16 mouse cellular contexts compared by ENCODE assay signal in genomic region chr6:142558076-142558475, GRCm38 (mm10). TPM values are rescaled to one million over a fixed set of nuclear protein-coding genes. Genes with fewer than 3 reads are reported as not detected.
DNase-seq lines count a peak whose midpoint lies in the region; ATAC-seq and TF ChIP-seq lines count a peak whose summit lies in the region.
"Had no signal": no experiment of that assay in that cellular context is flagged by ENCODE, and none has a peak within 500 bp of the region (broad histone marks: within the 10 kb centered on the region; RNA-seq: fewer than 3 reads in every experiment).

No protein-coding gene starts in this region.

- no peak overlapping the region for H3K27ac ChIP-seq in heart, postnatal 0 days (ENCODE audit: low read depth)
- H3K27ac ChIP-seq in heart, embryonic 10.5 days, result no peak overlapping the region
- H3K27ac ChIP-seq in liver, embryonic 14.5 days, result no peak overlapping the region
- no peak overlapping the region for H3K27ac ChIP-seq in liver, embryonic 11.5 days (ENCODE audit: low read depth, low read length)
- H3K27ac ChIP-seq in ES-Bruce4 (ENCODE audit: insufficient read depth, low read length), result no peak overlapping the region
- H3K27ac ChIP-seq: lung, embryonic 15.5 days; midbrain, embryonic 15.5 days; neural tube, embryonic 12.5 days had no signal

- 0 out of 2 replicates have a peak, but pooled peaks cover 3% of the 10 kb centered on the region for H3K9me3 ChIP-seq in heart, postnatal 0 days (replicated peaks; ENCODE audit: control insufficient read depth, low read length)
- H3K9me3 ChIP-seq in heart, embryonic 10.5 days, result no peaks in the 10 kb centered on the region
- no peaks in the 10 kb centered on the region for H3K9me3 ChIP-seq in liver, embryonic 14.5 days (ENCODE audit: control insufficient read depth, low read length)
- no peaks in the 10 kb centered on the region for H3K9me3 ChIP-seq in liver, embryonic 11.5 days (ENCODE audit: control insufficient read depth, low read length)
- H3K9me3 ChIP-seq in ES-Bruce4 (replicated peaks; ENCODE audit: control insufficient read depth, insufficient read depth, low read length, poor library complexity, severe bottlenecking), result no peaks in the 10 kb centered on the region
- H3K9me3 ChIP-seq: lung, embryonic 15.5 days; midbrain, embryonic 15.5 days; neural tube, embryonic 12.5 days had no signal

- no peak for DNase-seq in heart, postnatal 0 days (ENCODE audit: low spot score)
- no peak for DNase-seq in heart, embryonic 10.5 days (ENCODE audit: low spot score)
- DNase-seq in liver, embryonic 14.5 days (ENCODE audit: low read depth in 3 of 3, low spot score in 3 of 3), result no peak
- DNase-seq in liver, embryonic 11.5 days (ENCODE audit: low spot score), result no peak
- no peak for DNase-seq in Patski (ENCODE audit: low read depth, low spot score)
- DNase-seq in cerebellum, adult 9-10 months, result no peak
- DNase-seq: cerebellum, adult 9-11 months; heart, postnatal 36 days; thymus, adult 2 months had no signal

- H3K9ac ChIP-seq in heart, postnatal 0 days (replicated peaks; ENCODE audit: low read depth, low read length), result no peak overlapping the region
- H3K9ac ChIP-seq in liver, embryonic 14.5 days (replicated peaks), result no peak overlapping the region
- no peak overlapping the region for H3K9ac ChIP-seq in liver, embryonic 11.5 days (ENCODE audit: low read depth, low read length)
- no peak overlapping the region for H3K9ac ChIP-seq in ES-Bruce4 (ENCODE audit: low read depth, poor library complexity, severe bottlenecking)
- H3K9ac ChIP-seq: lung, embryonic 15.5 days; midbrain, embryonic 15.5 days; neural tube, embryonic 12.5 days had no signal

- H3K36me3 ChIP-seq in heart, postnatal 0 days (replicated peaks; ENCODE audit: control insufficient read depth, insufficient read depth, low read length), result no peaks in the 10 kb centered on the region
- H3K36me3 ChIP-seq in heart, embryonic 10.5 days, result no peaks in the 10 kb centered on the region
- no peaks in the 10 kb centered on the region for H3K36me3 ChIP-seq in liver, embryonic 14.5 days (replicated peaks; ENCODE audit: control insufficient read depth, insufficient read depth, low read depth)
- H3K36me3 ChIP-seq in liver, embryonic 11.5 days (ENCODE audit: control insufficient read depth, insufficient read depth, low read length), result no peaks in the 10 kb centered on the region
- no peaks in the 10 kb centered on the region for H3K36me3 ChIP-seq in ES-Bruce4 (ENCODE audit: control insufficient read depth, insufficient read depth, low read length, poor library complexity, severe bottlenecking)
- H3K36me3 ChIP-seq: lung, embryonic 15.5 days; midbrain, embryonic 15.5 days; neural tube, embryonic 12.5 days had no signal

- no peak for TF ChIP-seq EP300 in heart, postnatal 0 days (IDR thresholded peaks at IDR 0.05; ENCODE audit: low read depth)
- TF ChIP-seq EP300 in liver, embryonic 14.5 days (IDR thresholded peaks at IDR 0.05; ENCODE audit: low read depth), result no peak
- no peak for TF ChIP-seq EP300 in ES-Bruce4 (IDR thresholded peaks at IDR 0.05; ENCODE audit: insufficient read depth, low read depth, low read length)

- CTCF ChIA-PET in Patski (lab: Charles Lee), result interaction anchor here (0.9 to 2.6 kb wide), 8 partner anchors 10 to 177 kb away, joined by 3 to 12 read pairs (median 3); no protein-coding TSS in a partner anchor

- no peak overlapping the region for H3K4me2 ChIP-seq in heart, postnatal 0 days (ENCODE audit: low read depth, low read length)
- no peak overlapping the region for H3K4me2 ChIP-seq in liver, embryonic 14.5 days (ENCODE audit: low read depth)
- no peak overlapping the region for H3K4me2 ChIP-seq in liver, embryonic 11.5 days
- H3K4me2 ChIP-seq: lung, embryonic 15.5 days; midbrain, embryonic 15.5 days; neural tube, embryonic 12.5 days had no signal

- no peaks in the 10 kb centered on the region for H3K27me3 ChIP-seq in heart, postnatal 0 days (ENCODE audit: control insufficient read depth, insufficient read depth, low read length)
- H3K27me3 ChIP-seq in heart, embryonic 10.5 days (ENCODE audit: insufficient read depth, poor library complexity, severe bottlenecking), result no peaks in the 10 kb centered on the region
- H3K27me3 ChIP-seq in liver, embryonic 14.5 days (ENCODE audit: control insufficient read depth, insufficient read depth, low read length), result no peaks in the 10 kb centered on the region
- H3K27me3 ChIP-seq in liver, embryonic 11.5 days (replicated peaks; ENCODE audit: control insufficient read depth, insufficient read depth, low read length), result no peaks in the 10 kb centered on the region
- H3K27me3 ChIP-seq in ES-Bruce4 (ENCODE audit: control insufficient read depth, insufficient read depth, low read length, poor library complexity, severe bottlenecking) (peaks cover 1% of the 10 kb centered on the region), Patski (no peaks in the 10 kb centered on the region)
- H3K27me3 ChIP-seq: lung, embryonic 15.5 days; midbrain, embryonic 15.5 days; neural tube, embryonic 12.5 days had no signal

- no peak for ATAC-seq in heart, postnatal 0 days (ENCODE audit: insufficient read depth, low read depth)
- ATAC-seq in liver, embryonic 14.5 days (ENCODE audit: insufficient read depth), result no peak
- no peak for ATAC-seq in liver, embryonic 11.5 days (replicated peaks; ENCODE audit: low FRiP score)
- no peak for ATAC-seq in Patski
- ATAC-seq in erythroblast, adult 5-6 weeks (replicated peaks; ENCODE audit: low FRiP score, poor library complexity, severe bottlenecking), result no peak
- ATAC-seq: inflammation-experienced regulatory T-cells, adult 6 months; midbrain, embryonic 15.5 days had no signal

- POLR2A ChIA-PET in Patski (lab: Charles Lee), result no interaction called here

- WGBS in heart, postnatal 0 days, result 81% methylated on average over 10 of the region's 10 CpGs
- 79% methylated on average over 10 of the region's 10 CpGs for WGBS in heart, embryonic 10.5 days
- WGBS in liver, embryonic 14.5 days (ENCODE audit: insufficient replicate concordance), result 69% methylated on average over 10 of the region's 10 CpGs
- 81% methylated on average over 10 of the region's 10 CpGs for WGBS in liver, embryonic 11.5 days

- TF ChIP-seq CTCF in heart, postnatal 0 days (IDR thresholded peaks at IDR 0.05; ENCODE audit: low read depth), result peak; percentile 57
- TF ChIP-seq CTCF in liver, embryonic 14.5 days (IDR thresholded peaks at IDR 0.05; ENCODE audit: low read depth), result peak; percentile 42
- TF ChIP-seq CTCF in ES-Bruce4 (IDR thresholded peaks at IDR 0.05; ENCODE audit: low read depth, low read length), result peak; percentile 1
- TF ChIP-seq CTCF in Patski (IDR thresholded peaks at IDR 0.05), result peak; percentile 62

- in situ Hi-C loops in Patski (cut with MboI; ENCODE audit: low pct_unique_long_range_greater_than_20kb), result loop anchor here (10.0 kb wide), 1 partner anchor 167 kb away; no protein-coding TSS in a partner anchor

- H3K4me3 ChIP-seq in heart, postnatal 0 days (ENCODE audit: low read depth, low read length), result no peak overlapping the region
- H3K4me3 ChIP-seq in heart, embryonic 10.5 days, result no peak overlapping the region
- no peak overlapping the region for H3K4me3 ChIP-seq in liver, embryonic 14.5 days (ENCODE audit: insufficient read depth in 1 of 2, low read depth in 2 of 2, low read length in 2 of 2)
- H3K4me3 ChIP-seq in liver, embryonic 11.5 days (ENCODE audit: low read depth, low read length), result no peak overlapping the region
- H3K4me3 ChIP-seq in ES-Bruce4 (ENCODE audit: low read depth, low read length), result no peak overlapping the region
- H3K4me3 ChIP-seq: lung, embryonic 15.5 days; midbrain, embryonic 15.5 days; neural tube, embryonic 12.5 days had no signal

- no peaks in the 10 kb centered on the region for H3K4me1 ChIP-seq in heart, postnatal 0 days (ENCODE audit: control insufficient read depth, insufficient read depth)
- no peaks in the 10 kb centered on the region for H3K4me1 ChIP-seq in heart, embryonic 10.5 days
- H3K4me1 ChIP-seq in liver, embryonic 14.5 days (replicated peaks; ENCODE audit: control insufficient read depth in 2 of 2, insufficient read depth in 2 of 2, low read length in 1 of 2), result 0 out of 4 replicates have a peak, but pooled peaks cover 0 to 1% of the 10 kb centered on the region in 2 experiments
- H3K4me1 ChIP-seq in liver, embryonic 11.5 days (replicated peaks; ENCODE audit: control insufficient read depth, insufficient read depth, low read length), result no peaks in the 10 kb centered on the region
- H3K4me1 ChIP-seq in ES-Bruce4 (ENCODE audit: control insufficient read depth, insufficient read depth, low read length), result no peaks in the 10 kb centered on the region
- H3K4me1 ChIP-seq: midbrain, embryonic 15.5 days; neural tube, embryonic 12.5 days had no signal

- no peak for TF ChIP-seq POLR2A in ES-Bruce4 (IDR thresholded peaks at IDR 0.05; ENCODE audit: insufficient read depth, low read length)

RNA-seq across cellular contexts. Expression of gene Kcnj8, which starts 13.3 kb away (rescaled TPM):
- 14.8 and 40.4 TPM in 2 replicates for total RNA-seq in heart, postnatal 0 days (2014; rRNA removed; ENCODE audit: low replicate concordance)
- polyA plus RNA-seq in heart, postnatal 0 days (2015; fragmentation: Nextera tagmentation; extraction: Ambion mirVana), result 19.8 and 21.5 TPM in 2 replicates
- polyA plus RNA-seq in heart, embryonic 10.5 days (2016; fragmentation: Nextera tagmentation; extraction: Ambion mirVana), result 0.70 and 1.4 TPM in 2 replicates
- polyA plus RNA-seq in liver, embryonic 14.5 days (2012; rRNA removed), result 0.87 and 0.89 TPM in 2 replicates
- 1.6 TPM in 2 replicates for polyA plus RNA-seq in liver, embryonic 14.5 days (2014; fragmentation: Nextera tagmentation; extraction: Ambion mirVana)
- polyA plus RNA-seq in liver, embryonic 11.5 days (2014; fragmentation: Nextera tagmentation; extraction: Ambion mirVana), result 2.7 and 3.9 TPM in 2 replicates
- polyA plus RNA-seq in ES-Bruce4 (2011; ENCODE audit: insufficient read depth, insufficient read length, low read depth, missing spikeins), result not detected in 2 replicates
- not detected for polyA plus RNA-seq in Patski (2021)
- not detected in 2 replicates for total RNA-seq in erythroblast, adult 5-6 weeks (2015; ENCODE audit: low replicate concordance)
- not detected in 2 replicates for total RNA-seq in erythroblast, adult 5-6 weeks (2017; ENCODE audit: low replicate concordance)
- total RNA-seq: MEL had no signal

RNA-seq across cellular contexts. Expression of gene Ldhb, which starts 50.3 kb away (rescaled TPM):
- total RNA-seq in heart, postnatal 0 days (2014; rRNA removed; ENCODE audit: low replicate concordance), result 851 and 887 TPM in 2 replicates
- 2,292 and 2,354 TPM in 2 replicates for polyA plus RNA-seq in heart, postnatal 0 days (2015; fragmentation: Nextera tagmentation; extraction: Ambion mirVana)
- polyA plus RNA-seq in heart, embryonic 10.5 days (2016; fragmentation: Nextera tagmentation; extraction: Ambion mirVana), result 470 and 619 TPM in 2 replicates
- polyA plus RNA-seq in liver, embryonic 14.5 days (2012; rRNA removed), result 13.7 and 16.0 TPM in 2 replicates
- polyA plus RNA-seq in liver, embryonic 14.5 days (2014; fragmentation: Nextera tagmentation; extraction: Ambion mirVana), result 20.8 and 22.3 TPM in 2 replicates
- 130 and 135 TPM in 2 replicates for polyA plus RNA-seq in liver, embryonic 11.5 days (2014; fragmentation: Nextera tagmentation; extraction: Ambion mirVana)
- polyA plus RNA-seq in ES-Bruce4 (2011; ENCODE audit: insufficient read depth, insufficient read length, low read depth, missing spikeins), result 661 and 669 TPM in 2 replicates
- 1,843 TPM for polyA plus RNA-seq in Patski (2021)
- total RNA-seq in erythroblast, adult 5-6 weeks (2015; ENCODE audit: low replicate concordance), result 6.3 and 12.3 TPM in 2 replicates
- total RNA-seq in erythroblast, adult 5-6 weeks (2017; ENCODE audit: low replicate concordance), result 6.0 and 11.8 TPM in 2 replicates
- total RNA-seq: MEL had no signal

Comparison
In these comparisons a context has a peak if more than half of its experiments do, and no peak if none do; other contexts are left out.
1. CTCF ChIP-seq: peak in every context shown above with its lines; median percentile 62 in Patski; 57 in heart, postnatal 0 days; 42 in liver, embryonic 14.5 days; 1 in ES-Bruce4.